In the genomic region with DNA sequence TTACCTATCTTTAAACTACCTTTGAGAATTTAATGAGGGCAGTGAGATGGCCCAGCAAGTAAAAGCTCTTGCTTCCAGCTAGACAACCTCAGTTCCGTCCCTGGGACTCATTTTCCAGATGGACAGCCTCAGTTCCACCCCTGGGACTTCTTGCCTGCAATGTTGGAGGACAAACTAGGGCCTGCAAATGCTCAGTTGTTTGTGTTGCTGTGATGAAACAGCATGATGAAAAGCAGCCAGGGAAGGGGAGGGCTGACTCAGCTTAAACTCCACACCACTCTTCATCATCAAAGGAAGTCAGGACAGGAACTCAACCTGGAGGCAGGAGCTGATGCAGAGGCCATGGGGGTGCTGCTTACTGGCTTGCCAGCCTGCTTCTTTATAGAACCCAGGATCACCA, we compare ENCODE assay signal across 35 mouse cellular contexts. TPM values are rescaled to one million over a fixed set of nuclear protein-coding genes. Genes with fewer than 3 reads are reported as not detected.
DNase-seq lines count a peak whose midpoint lies in the region; ATAC-seq and TF ChIP-seq lines count a peak whose summit lies in the region.
"Had no signal": no experiment of that assay in that cellular context is flagged by ENCODE, and none has a peak within 500 bp of the region (broad histone marks: within the 10 kb centered on the region; RNA-seq: fewer than 3 reads in every experiment).

No protein-coding gene starts in this region.

- no peak overlapping the region for H3K4me2 ChIP-seq in liver, embryonic 12.5 days
- H3K4me2 ChIP-seq: forebrain, embryonic 13.5 days; heart, embryonic 11.5 days; hindbrain, embryonic 14.5 days had no signal

- H3K9me3 ChIP-seq in liver, embryonic 12.5 days (replicated peaks), result no peaks in the 10 kb centered on the region
- H3K9me3 ChIP-seq: forebrain, embryonic 10.5 days; forebrain, embryonic 13.5 days had no signal

- DNase-seq in adrenal gland, postnatal 10 days, result peak; percentile 17
- no peak for DNase-seq in adrenal gland, postnatal 4 days (ENCODE audit: low spot score in 2 of 2)
- peak; percentile 26 to 47 for DNase-seq in heart, adult 18-20 months
- DNase-seq in heart, postnatal 14 days, result no peak
- DNase-seq in liver, adult 2 months (ENCODE audit: extremely low read depth, low read depth, low spot score), result peak; percentile 79
- DNase-seq in NIH3T3 (ENCODE audit: low read depth), result peak; percentile 29
- DNase-seq in lung, postnatal 25 days (ENCODE audit: low spot score), result no peak
- DNase-seq: adrenal gland, adult 8-10 months; cerebellum, adult 18-20 months; cerebellum, adult 9-10 months; cerebellum, postnatal 14 days; gastrocnemius, postnatal 10 days; gastrocnemius, postnatal 36 days; heart, postnatal 4 days; kidney, adult 2 months had no signal

- H3K4me3 ChIP-seq in liver, adult 2 months (ENCODE audit: insufficient read depth, low read depth, low read length), result no peak overlapping the region
- H3K4me3 ChIP-seq in liver, embryonic 12.5 days, result no peak overlapping the region
- H3K4me3 ChIP-seq: forebrain, embryonic 10.5 days; forebrain, embryonic 13.5 days had no signal

- no peaks in the 10 kb centered on the region for H3K27me3 ChIP-seq in liver, adult 2 months (ENCODE audit: control insufficient read depth, insufficient read depth, low read length)
- H3K27me3 ChIP-seq in liver, embryonic 12.5 days (replicated peaks), result no peaks in the 10 kb centered on the region
- H3K27me3 ChIP-seq: forebrain, embryonic 13.5 days had no signal

- WGBS in liver, adult 2 months, result 30% methylated on average over 1 of the region's 1 CpGs
- 46% methylated on average over 1 of the region's 1 CpGs for WGBS in liver, embryonic 12.5 days (ENCODE audit: insufficient replicate concordance)

- H3K9ac ChIP-seq in liver, adult 2 months (ENCODE audit: low read depth, low read length), result no peak overlapping the region
- no peak overlapping the region for H3K9ac ChIP-seq in liver, embryonic 12.5 days
- H3K9ac ChIP-seq: forebrain, embryonic 13.5 days; hindbrain, embryonic 14.5 days had no signal

- no peak for TF ChIP-seq CTCF in liver, adult 2 months (IDR thresholded peaks at IDR 0.05; ENCODE audit: low read depth, low read length)

- no peak for TF ChIP-seq POLR2A in liver, adult 2 months (IDR thresholded peaks at IDR 0.05; ENCODE audit: extremely low read depth, insufficient read depth, low read length)

- no peak overlapping the region for H3K27ac ChIP-seq in liver, adult 2 months (replicated peaks; ENCODE audit: insufficient read depth, low read depth, low read length)
- H3K27ac ChIP-seq in liver, embryonic 12.5 days, result no peak overlapping the region
- H3K27ac ChIP-seq: forebrain, embryonic 10.5 days; forebrain, embryonic 13.5 days; hindbrain, embryonic 14.5 days; hindbrain, postnatal 0 days had no signal

- intact Hi-C loops in heart, postnatal 14 days (cut with DNase I), result no loop called here

- no peak for ATAC-seq in liver, embryonic 12.5 days
- ATAC-seq: activated CD4-positive, CD25-positive, alpha-beta regulatory T cell, adult 4 months; CD4-positive, CD25-positive, alpha-beta regulatory T cell, adult 4 months; forebrain, embryonic 13.5 days; forebrain, embryonic 16.5 days; hindbrain, postnatal 0 days; inflammation-experienced regulatory T-cells, adult 6 months; intestine, embryonic 16.5 days had no signal

- H3K36me3 ChIP-seq in liver, adult 2 months (ENCODE audit: control insufficient read depth, insufficient read depth, low read length), result no peaks in the 10 kb centered on the region
- H3K36me3 ChIP-seq in liver, embryonic 12.5 days, result peaks cover 22% of the 10 kb centered on the region

- no peaks in the 10 kb centered on the region for H3K79me2 ChIP-seq in liver, adult 2 months (ENCODE audit: control insufficient read depth, insufficient read depth, low read length)

- no peaks in the 10 kb centered on the region for H3K4me1 ChIP-seq in liver, adult 2 months (ENCODE audit: control insufficient read depth, insufficient read depth, low read length)
- no peaks in the 10 kb centered on the region for H3K4me1 ChIP-seq in liver, embryonic 12.5 days
- H3K4me1 ChIP-seq: forebrain, embryonic 10.5 days; forebrain, embryonic 13.5 days had no signal

RNA-seq across cellular contexts. Expression of a gene that starts 22.2 kb away (rescaled TPM):
- 10 to 100 TPM in 1 of 2 experiments, 1 to 10 TPM in 1; 4.8 to 15.5 TPM for total RNA-seq in adrenal gland, postnatal 10 days (2021)
- 1 to 10 TPM in 1 of 2 experiments, under 1 TPM in 1; 0.39 to 5.1 TPM for total RNA-seq in adrenal gland, postnatal 4 days (2021)
- total RNA-seq in heart, adult 18-20 months (2021), result not detected
- total RNA-seq in heart, postnatal 14 days (2021), result not detected
- total RNA-seq in liver, adult 2 months (2014; rRNA removed), result 79.3 and 89.4 TPM in 2 replicates
- 64.7 and 68.6 TPM in 2 replicates for polyA plus RNA-seq in liver, adult 2 months (2012; rRNA removed)
- polyA plus RNA-seq in liver, embryonic 12.5 days (2016; fragmentation: Nextera tagmentation; extraction: Ambion mirVana), result 4.9 and 5.0 TPM in 2 replicates
- total RNA-seq: adrenal gland, adult 8-10 months; gastrocnemius, adult 18-20 months; gastrocnemius, postnatal 10 days; gastrocnemius, postnatal 36 days; granulocyte monocyte progenitor cell, adult 5-6 weeks; heart, postnatal 4 days; hindbrain, postnatal 0 days; MEL had no signal
- polyA plus RNA-seq: activated CD4-positive, CD25-positive, alpha-beta regulatory T cell, adult 4 months; C2C12; CD4-positive, CD25-positive, alpha-beta regulatory T cell, adult 4 months; embryonic facial prominence, embryonic 11.5 days; embryonic facial prominence, embryonic 14.5 days; forebrain, embryonic 10.5 days; forebrain, embryonic 13.5 days; forebrain, embryonic 16.5 days; heart, embryonic 11.5 days; heart, embryonic 14.5 days; heart, postnatal 0 days; hindbrain, embryonic 11.5 days; hindbrain, embryonic 14.5 days; hindbrain, postnatal 0 days; inflammation-experienced regulatory T-cells, adult 6 months had no signal

Comparison
In these comparisons a context has a peak if more than half of its experiments do, and no peak if none do; other contexts are left out.
1. DNase-seq: peak in adrenal gland, postnatal 10 days (single experiment), heart, adult 18-20 months (2 of 2), liver, adult 2 months (single experiment) and NIH3T3 (single experiment); none in adrenal gland, postnatal 4 days (0 of 2), heart, postnatal 14 days (0 of 2) and lung, postnatal 25 days (single experiment).